Mouse (Mus musculus): ENCODE data around the gene H3f3a. TPM values are rescaled to one million over a fixed set of nuclear protein-coding genes. Genes with fewer than 3 reads are reported as not detected.

H3f3a gene
- total RNA-seq, 4 experiments from 2014 or later, result 296 to 316 (median 303) TPM

GRCm38 (mm10) chr1:180783580-180783928 lies 30.2 kb downstream of the H3f3a start:
- no peak for DNase-seq (ENCODE audit: low spot score in 2 of 2)

- no peak for DNase-seq (ENCODE audit: low spot score in 2 of 2)
These were observed 30.7 kb downstream of the H3f3a start for GRCm38 (mm10) chr1:180782906-180783579.

- DNase-seq (ENCODE audit: low spot score in 2 of 2), result no peak
These were observed 32.5 kb downstream of the H3f3a start for GRCm38 (mm10) chr1:180781250-180781649.

DNA sequence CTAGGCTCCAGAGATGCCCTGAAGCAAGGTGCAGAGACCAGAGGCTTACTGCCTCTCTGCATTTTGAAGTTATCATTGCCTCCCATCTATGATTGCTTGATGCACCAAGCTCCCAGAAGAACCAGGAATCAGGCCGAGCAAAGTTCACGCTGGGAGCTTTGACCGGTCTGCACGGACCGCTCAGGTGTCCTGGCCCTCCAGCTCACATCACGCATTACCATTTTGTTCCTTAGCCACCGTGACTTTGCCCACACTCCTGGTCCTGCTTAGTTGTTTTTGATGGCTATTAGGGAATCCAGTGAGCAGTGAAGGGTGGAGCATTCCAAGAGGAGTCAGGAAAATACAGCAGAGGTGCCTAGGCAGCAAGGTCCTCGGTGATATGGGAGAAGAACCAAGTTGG lies 33.5 kb downstream of the H3f3a start:
- DNase-seq (ENCODE audit: low spot score in 2 of 2), result no peak

DNA sequence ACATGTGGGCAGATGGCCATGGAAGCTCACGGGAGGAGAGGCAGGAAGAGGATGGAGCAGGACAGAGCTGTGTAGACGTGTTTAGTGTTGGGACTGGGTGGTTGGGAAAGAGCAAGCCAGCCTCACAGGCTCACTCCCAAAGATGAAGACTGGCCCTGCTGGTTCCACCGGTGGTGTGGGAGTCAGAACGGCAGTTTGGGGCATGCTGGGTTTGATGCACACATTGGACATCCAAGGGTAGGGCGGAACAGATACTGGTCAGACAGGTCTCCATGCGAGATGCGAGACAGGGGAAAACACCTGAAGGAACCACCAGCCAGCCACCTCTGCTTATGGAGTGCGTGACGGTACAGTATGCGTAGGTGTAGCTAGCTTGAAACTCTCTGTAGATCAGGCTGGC lies 34.8 kb downstream of the H3f3a start:
- DNase-seq (ENCODE audit: low spot score in 2 of 2), result no peak

DNA sequence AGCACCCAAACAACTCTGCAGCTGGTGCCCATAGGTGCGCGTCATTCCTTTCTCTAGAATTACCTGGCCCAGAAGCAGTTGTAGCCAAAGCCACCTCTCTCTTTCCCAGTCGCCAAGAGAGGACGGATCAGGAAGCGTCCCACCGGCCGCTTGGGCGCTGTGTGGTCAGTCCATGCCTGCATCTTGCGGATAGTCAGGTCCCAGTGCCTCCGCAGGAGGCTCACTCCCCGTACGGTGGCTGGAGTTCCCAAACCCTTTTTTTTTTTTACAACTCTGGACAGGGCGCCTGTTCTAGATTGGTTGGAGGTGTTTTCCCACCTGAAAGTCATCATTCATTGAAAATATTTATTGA lies 35.4 kb downstream of the H3f3a start:
- no peak for DNase-seq (ENCODE audit: low spot score in 2 of 2)

GRCm38 (mm10) chr1:180777660-180778402 lies 35.9 kb downstream of the H3f3a start:
- peak; percentile 74 to 77 for DNase-seq (ENCODE audit: low spot score in 2 of 2)

DNA sequence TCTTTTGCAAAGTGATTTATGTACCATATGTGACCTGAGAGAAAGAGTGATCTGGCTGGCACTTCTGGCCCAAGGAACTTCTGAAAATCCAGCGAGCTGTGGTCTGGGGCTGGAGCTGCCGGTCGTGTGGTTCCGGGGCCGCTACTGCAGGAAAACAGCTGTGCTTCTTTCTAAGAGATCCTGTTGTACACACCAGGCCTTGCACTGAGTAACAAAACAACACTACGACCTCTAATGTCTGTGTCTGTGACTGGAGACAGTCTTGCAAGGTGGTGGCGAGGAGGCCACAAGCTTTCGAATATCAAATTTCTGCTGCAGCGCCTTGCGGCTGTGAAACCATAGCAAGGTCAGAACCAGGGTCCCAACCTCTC lies 36.5 kb downstream of the H3f3a start:
- DNase-seq (ENCODE audit: low spot score in 2 of 2), result no peak

GRCm38 (mm10) chr1:180776494-180776893 lies 37.2 kb downstream of the H3f3a start:
- DNase-seq (ENCODE audit: low spot score in 2 of 2), result no peak

- no peak for DNase-seq (ENCODE audit: low spot score in 2 of 2)
These were observed 37.8 kb downstream of the H3f3a start for GRCm38 (mm10) chr1:180775849-180776493.

DNA sequence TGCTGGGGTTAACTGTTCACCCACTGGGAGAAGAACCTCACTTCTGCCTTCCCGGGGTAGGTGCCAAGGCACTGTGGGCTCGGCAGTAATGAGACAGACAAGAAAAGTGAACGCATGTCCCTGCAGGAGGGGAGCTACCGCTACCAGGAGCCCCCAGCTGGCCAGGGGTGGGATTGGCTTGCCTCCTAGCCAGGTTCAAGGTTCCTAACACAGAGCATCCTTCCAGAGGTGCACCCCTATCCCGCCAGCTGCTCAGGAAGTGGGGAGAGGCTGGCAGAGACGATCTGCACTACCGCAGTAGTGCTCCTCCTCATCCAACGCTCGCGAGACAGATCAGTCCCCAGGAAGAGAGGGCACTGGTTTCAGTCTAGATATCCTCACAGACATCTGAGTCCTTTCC lies 38.4 kb downstream of the H3f3a start:
- DNase-seq (ENCODE audit: low spot score in 2 of 2), result no peak

DNA sequence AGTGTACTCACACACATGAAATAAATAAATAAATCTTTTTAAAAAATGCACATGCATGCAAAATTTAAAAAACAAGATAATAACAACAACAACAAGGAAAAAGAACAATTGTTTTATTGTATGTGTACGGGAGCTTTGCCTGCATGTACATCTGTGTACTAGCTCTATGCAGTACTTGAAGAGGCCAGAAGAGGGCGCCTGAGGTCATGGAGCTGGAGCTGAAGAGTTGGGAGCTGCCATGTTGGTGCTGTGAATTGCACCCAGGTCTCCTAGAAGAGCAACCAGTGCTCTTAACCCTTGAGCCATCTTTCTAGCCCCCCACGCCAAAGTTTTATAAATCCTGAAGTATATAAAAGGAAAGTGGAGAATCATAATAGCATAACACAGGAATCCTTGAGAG lies 39.1 kb downstream of the H3f3a start:
- DNase-seq (ENCODE audit: low spot score in 2 of 2), result no peak

DNA sequence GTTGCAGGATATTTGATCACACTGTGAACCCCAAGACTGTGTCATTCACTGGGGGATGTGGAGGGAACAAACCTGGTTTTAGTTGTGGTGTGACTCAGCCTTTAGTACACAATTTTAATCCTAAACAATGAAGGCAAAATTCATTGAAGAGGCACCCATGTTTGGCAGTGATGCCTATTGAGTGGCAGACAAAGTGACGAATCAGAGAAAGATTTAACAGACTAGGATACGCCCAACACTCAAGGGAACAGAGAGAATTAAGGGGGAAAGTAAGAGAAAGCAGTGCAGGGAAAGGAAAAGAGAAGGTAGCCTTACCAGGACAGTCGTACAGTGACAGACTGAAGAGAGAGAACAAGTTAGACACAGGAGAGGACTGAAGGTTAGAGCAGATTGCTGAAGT lies 41.5 kb downstream of the H3f3a start:
- no peak for DNase-seq (ENCODE audit: low spot score in 2 of 2)

- DNase-seq (ENCODE audit: low spot score in 2 of 2), result no peak
These were observed 42.0 kb downstream of the H3f3a start for GRCm38 (mm10) chr1:180771722-180772121.

DNA sequence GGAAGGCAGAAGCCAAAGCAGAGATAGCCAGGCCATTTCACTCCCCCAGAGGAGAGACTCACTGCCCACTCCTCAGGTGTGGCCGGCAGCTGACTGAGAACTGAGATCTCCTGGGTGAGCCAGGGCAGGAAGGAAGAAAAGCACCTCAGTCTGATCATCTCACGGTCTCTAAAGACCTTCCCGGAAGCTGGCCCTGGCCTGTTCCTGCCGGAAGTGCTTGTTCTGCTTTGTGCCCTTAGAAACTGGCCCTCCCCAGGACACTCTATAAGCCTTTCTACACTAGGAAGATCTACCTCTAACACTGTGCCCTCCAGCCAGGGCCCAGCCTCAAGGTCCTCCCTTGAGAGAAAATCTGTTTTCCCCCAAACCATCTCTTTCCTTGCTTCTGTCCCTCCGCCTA lies 42.4 kb downstream of the H3f3a start:
- DNase-seq (ENCODE audit: low spot score in 2 of 2), result no peak

DNA sequence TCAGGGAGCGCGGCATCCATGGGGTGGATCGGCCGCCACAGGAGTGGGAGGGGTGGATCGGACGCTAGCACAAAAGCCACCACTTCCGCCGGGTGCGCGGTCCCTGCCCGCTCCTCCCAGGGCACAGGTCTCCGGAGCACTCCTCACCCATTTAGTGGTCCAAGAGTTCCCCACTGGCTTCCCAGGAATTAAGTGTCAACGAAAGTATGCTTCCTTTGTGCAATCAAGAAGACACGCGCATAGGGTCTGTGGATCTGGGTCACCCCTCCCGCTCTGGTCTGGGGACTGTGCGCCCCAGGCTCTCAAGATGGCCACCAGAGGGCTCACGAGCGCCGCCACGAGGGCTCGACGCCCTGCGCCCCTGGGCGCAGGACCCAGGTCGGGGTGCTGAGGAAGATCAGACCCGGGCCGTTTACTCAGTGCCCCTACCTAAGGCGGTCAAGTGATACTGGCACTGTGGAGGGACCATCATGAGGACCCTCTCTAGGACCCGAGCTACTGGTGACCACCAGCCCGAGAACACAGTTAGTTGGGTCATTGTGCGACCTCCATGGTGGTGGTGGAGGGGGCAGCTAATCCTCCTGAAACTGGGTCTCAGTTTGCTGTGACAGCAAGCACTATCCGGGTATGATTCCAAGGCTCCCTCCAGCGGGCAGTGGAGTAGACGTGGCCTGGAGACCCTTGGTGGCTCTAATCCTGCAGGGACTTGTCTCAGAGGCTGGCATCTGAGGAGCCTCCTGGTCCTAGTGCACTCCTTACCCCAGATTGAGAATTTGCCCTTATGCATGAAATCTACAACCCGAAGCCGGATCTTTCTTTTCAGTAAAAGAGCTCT lies 45.2 kb downstream of the H3f3a start:
- DNase-seq (ENCODE audit: low spot score in 2 of 2), result peak; percentile 41 to 60

DNA sequence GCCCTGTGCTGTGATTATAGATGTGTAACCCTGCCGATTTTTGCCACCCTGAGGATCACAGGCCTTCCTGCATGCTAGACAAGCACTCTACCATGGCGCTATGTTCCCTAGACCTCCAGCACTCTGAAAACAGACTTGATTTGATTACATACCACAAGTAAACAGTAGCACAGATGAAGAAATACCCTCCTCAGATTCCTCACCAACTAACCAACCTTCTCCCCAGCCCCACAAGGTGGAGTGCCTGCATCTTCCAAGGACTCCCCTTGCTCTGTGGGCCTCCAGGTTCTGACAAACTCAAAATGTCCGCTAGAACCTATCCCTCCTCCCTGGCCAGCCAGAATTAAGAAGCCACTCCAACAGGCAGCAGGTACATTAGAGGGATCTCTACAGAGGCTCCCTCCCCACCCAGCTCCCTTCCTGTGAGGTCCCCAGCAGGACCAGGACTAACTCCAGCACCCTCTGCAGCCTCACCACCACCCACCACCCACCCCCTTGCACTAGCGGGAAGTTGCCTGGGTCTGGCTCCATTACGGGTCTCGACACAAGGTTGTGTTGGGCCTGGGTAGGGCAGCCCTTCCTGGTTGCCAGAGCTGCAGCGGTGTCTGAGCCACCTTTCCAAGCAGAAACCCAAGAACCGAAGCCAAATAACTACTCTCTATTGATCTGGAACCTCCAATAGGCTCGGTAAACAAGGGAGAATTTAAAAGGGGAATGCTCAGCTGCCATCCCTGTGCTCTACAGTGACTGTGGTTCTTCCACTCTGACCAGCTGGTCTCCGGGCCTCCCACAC lies 46.0 kb downstream of the H3f3a start:
- no peak for DNase-seq (ENCODE audit: low spot score in 2 of 2)

GRCm38 (mm10) chr1:180766557-180766956 lies 47.2 kb downstream of the H3f3a start:
- DNase-seq (ENCODE audit: low spot score in 2 of 2), result no peak

DNA sequence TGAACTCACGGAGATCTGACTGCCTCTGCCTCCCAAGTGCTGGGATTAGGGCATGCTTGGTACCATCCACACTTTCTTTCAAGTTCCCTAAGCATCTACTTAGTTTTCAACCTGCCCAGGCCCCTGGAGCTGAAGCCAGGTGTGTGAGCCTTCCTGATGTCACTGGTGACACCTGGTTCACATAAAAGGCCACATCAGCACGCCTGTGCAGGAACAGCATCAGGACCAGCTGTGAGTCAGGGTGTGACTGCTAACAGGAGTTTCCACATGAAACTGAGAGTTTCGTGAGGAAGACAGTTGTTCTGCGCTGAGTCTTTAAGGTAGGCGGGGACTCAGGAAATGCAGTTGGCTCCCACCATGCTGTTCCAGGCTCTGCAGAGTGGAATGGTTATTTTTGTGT lies 48.4 kb downstream of the H3f3a start:
- no peak for DNase-seq (ENCODE audit: low spot score in 2 of 2)

DNA sequence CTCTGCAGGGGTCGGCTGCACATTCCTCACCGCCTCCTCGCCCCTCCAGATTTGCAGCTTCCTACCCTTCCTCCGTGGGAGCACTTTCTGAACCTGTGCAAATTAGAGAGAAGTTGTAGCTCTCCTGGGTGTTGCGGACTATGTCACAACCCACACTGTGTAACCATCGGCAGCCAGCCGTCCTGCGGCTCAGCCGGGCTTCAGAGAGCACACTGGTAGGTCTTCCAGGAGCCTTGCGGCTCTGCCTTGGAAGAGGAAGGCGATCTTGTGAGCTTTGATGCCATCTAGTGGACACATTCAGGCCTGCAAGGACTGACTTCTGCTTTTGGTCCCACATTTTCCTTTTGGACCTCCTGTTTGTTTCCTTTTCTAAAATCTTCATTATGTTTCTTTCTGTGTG lies 49.9 kb downstream of the H3f3a start:
- peak; percentile 74 to 89 for DNase-seq (ENCODE audit: low spot score in 2 of 2)

DNA sequence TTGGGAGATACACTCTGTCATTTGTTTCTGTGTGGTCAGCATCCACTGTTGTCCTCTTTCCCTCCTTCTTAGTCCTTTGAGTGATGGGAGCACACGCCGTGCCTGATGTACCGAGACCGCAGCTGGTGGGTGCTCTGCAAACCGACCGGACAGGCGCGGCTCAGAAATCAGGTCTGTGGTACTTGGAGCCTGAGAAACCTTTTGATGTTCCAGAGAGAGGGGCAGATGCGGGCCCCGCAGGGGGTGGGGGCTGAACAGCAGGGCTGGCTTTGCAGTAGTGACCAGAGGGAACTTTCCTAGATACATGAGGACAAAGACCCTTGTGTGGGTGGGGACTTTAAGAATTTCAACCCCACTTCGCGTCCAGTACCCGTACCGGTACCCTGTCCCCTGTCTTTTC lies 50.4 kb downstream of the H3f3a start:
- no peak for DNase-seq (ENCODE audit: low spot score in 2 of 2)

Measured in layer of hippocampus, adult 8-10 months (tissue).